In genomic region chr8:87382311-87382710, GRCm38 (mm10) we compare ENCODE assay signal across 28 mouse cellular contexts.
"Had no signal": no experiment of that assay in that cellular context is flagged by ENCODE, and none has a peak within 500 bp of the region (broad histone marks: within the 10 kb centered on the region; RNA-seq: fewer than 3 reads in every experiment).

No protein-coding gene starts in this region.

- H3K4me3 ChIP-seq: embryonic facial prominence, embryonic 10.5 days; embryonic facial prominence, embryonic 12.5 days; embryonic facial prominence, embryonic 13.5 days; embryonic facial prominence, embryonic 15.5 days; erythroblast, embryonic 14.5 days; forebrain, embryonic 10.5 days; forebrain, embryonic 12.5 days; forebrain, embryonic 13.5 days; forebrain, embryonic 15.5 days; gastrocnemius, adult 2 months had no signal

- H3K9me3 ChIP-seq: embryonic facial prominence, embryonic 10.5 days; embryonic facial prominence, embryonic 12.5 days; embryonic facial prominence, embryonic 13.5 days; embryonic facial prominence, embryonic 15.5 days; forebrain, embryonic 10.5 days; forebrain, embryonic 12.5 days; forebrain, embryonic 13.5 days; forebrain, embryonic 15.5 days had no signal

- H3K4me2 ChIP-seq: embryonic facial prominence, embryonic 12.5 days; embryonic facial prominence, embryonic 13.5 days; embryonic facial prominence, embryonic 15.5 days; forebrain, embryonic 12.5 days; forebrain, embryonic 13.5 days; forebrain, embryonic 15.5 days had no signal

- H3K36me3 ChIP-seq: embryonic facial prominence, embryonic 10.5 days; embryonic facial prominence, embryonic 12.5 days; embryonic facial prominence, embryonic 13.5 days; embryonic facial prominence, embryonic 15.5 days; forebrain, embryonic 10.5 days; forebrain, embryonic 12.5 days; forebrain, embryonic 15.5 days had no signal

- H3K4me1 ChIP-seq: embryonic facial prominence, embryonic 10.5 days; embryonic facial prominence, embryonic 12.5 days; embryonic facial prominence, embryonic 13.5 days; embryonic facial prominence, embryonic 15.5 days; forebrain, embryonic 10.5 days; forebrain, embryonic 15.5 days had no signal

- H3K9ac ChIP-seq: embryonic facial prominence, embryonic 12.5 days; embryonic facial prominence, embryonic 13.5 days; embryonic facial prominence, embryonic 15.5 days; forebrain, embryonic 12.5 days; forebrain, embryonic 13.5 days; forebrain, embryonic 15.5 days; forebrain, postnatal 0 days had no signal

- DNase-seq: cerebellum, adult 18-20 months; cerebellum, adult 2 months; cerebellum, adult 8-10 months; cerebellum, adult 9-10 months; cerebellum, adult 9-11 months; cerebellum, postnatal 10 days; cerebellum, postnatal 14 days; cerebellum, postnatal 25 days; cerebellum, postnatal 36 days; embryo, embryonic 11 days; forebrain, postnatal 0 days; gastrocnemius, adult 2 months; gastrocnemius, postnatal 10 days; gastrocnemius, postnatal 14 days; gastrocnemius, postnatal 25 days; gastrocnemius, postnatal 36 days; heart, adult 18-20 months had no signal

- H3K27me3 ChIP-seq: embryonic facial prominence, embryonic 12.5 days; embryonic facial prominence, embryonic 13.5 days; embryonic facial prominence, embryonic 15.5 days; forebrain, embryonic 12.5 days; forebrain, embryonic 13.5 days; forebrain, embryonic 15.5 days had no signal

- ATAC-seq: forebrain, embryonic 13.5 days; forebrain, embryonic 14.5 days; forebrain, embryonic 15.5 days; forebrain, embryonic 16.5 days; forebrain, postnatal 0 days had no signal

- H3K27ac ChIP-seq: embryonic facial prominence, embryonic 10.5 days; embryonic facial prominence, embryonic 12.5 days; embryonic facial prominence, embryonic 13.5 days; embryonic facial prominence, embryonic 15.5 days; forebrain, embryonic 10.5 days; forebrain, embryonic 12.5 days; forebrain, embryonic 13.5 days; forebrain, embryonic 15.5 days; gastrocnemius, adult 2 months had no signal
